Mouse (Mus musculus): Measurements from ENCODE around the gene Nacc2. TPM values are rescaled to one million over a fixed set of nuclear protein-coding genes. Genes with fewer than 3 reads are reported as not detected.

Nacc2 gene
- polyA plus RNA-seq, 1 experiment, result 15.0 TPM

DNA sequence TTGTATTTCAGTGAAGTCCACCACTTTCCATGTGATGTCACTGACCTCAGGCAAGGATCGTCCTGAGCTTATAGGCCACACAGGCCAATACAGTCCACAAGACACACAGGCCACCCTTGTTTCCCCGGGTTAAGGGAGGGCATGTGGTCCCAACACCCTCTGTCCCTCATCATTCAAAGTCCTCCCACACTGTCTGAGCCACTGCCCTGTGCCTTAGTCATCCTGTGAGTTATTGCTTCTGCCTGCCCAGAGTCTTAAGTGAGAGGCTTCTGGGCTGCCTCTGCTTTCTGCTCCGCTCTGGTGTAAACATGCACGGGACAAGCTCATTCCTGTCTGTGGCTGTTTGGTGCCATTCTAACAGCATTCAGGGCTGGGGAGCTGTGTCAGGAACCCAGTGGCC, 21.3 kb upstream of the Nacc2 start:
- no peak overlapping the region for H3ac ChIP-seq (ENCODE audit: control insufficient read depth, insufficient read length)
- H3K27me3 ChIP-seq (ENCODE audit: control insufficient read depth, insufficient read depth, insufficient read length), result no peaks in the 10 kb centered on the region
- peak overlapping the region; percentile 55 for H3K4me2 ChIP-seq (ENCODE audit: low read depth)
- peaks cover 5% of the 10 kb centered on the region for H3K79me2 ChIP-seq (ENCODE audit: control insufficient read depth, insufficient read depth)
- H3K36me3 ChIP-seq (ENCODE audit: control insufficient read depth, insufficient read depth), result no peaks in the 10 kb centered on the region
- H3K4me3 ChIP-seq, result no peak overlapping the region
- TF ChIP-seq SRF (IDR thresholded peaks at IDR 0.05; ENCODE audit: control insufficient read depth, insufficient read length, low read depth) (no peak), MYOD1 (IDR thresholded peaks at IDR 0.05; ENCODE audit: control insufficient read depth in 1 of 3, insufficient read length in 2 of 3, low read depth in 2 of 3) (peak in 2 of 3 experiments; percentile 53 to 77)

DNA sequence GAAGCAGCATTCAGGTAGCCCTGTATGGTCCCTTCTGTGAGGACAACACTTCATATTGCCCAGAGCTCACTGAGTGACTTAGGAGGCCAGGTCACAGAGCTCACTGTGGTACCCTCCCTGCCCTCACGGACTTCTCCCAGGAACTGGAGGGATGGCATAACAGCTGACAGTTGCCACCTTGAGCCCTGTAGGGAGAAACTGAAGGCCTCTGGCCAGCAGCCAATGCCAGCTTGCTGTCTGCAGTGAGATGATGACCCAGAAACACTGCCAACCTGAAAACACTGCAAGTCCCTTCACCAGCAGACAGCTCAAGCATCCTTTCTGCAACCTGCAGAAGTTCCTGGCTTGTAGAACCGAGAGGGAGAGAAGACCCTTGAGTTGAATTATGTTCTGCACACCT, 20.5 kb upstream of the Nacc2 start:
- TF ChIP-seq POLR2A (IDR thresholded peaks at IDR 0.05; ENCODE audit: insufficient read length, low read depth) (no peak), CEBPB (IDR thresholded peaks at IDR 0.05; ENCODE audit: insufficient read depth, poor library complexity, severe bottlenecking) (no peak), TCF3 (IDR thresholded peaks at IDR 0.05; ENCODE audit: insufficient read length, low read depth) (no peak), POLR2AphosphoS2 (IDR thresholded peaks at IDR 0.05; ENCODE audit: insufficient read length, low read depth) (no peak), E2F4 (IDR thresholded peaks at IDR 0.05; ENCODE audit: insufficient read depth) (no peak), MYOD1 (IDR thresholded peaks at IDR 0.05; ENCODE audit: control insufficient read depth in 1 of 3, insufficient read length in 2 of 3, low read depth in 2 of 3) (no peak), SRF (IDR thresholded peaks at IDR 0.05; ENCODE audit: control insufficient read depth, insufficient read length, low read depth) (no peak), USF1 (IDR thresholded peaks at IDR 0.05; ENCODE audit: low read depth) (no peak), MAX (IDR thresholded peaks at IDR 0.05; ENCODE audit: low read depth) (no peak), REST (IDR thresholded peaks at IDR 0.05; ENCODE audit: insufficient read depth, insufficient read length) (no peak)
- no peaks in the 10 kb centered on the region for H3K36me3 ChIP-seq (ENCODE audit: control insufficient read depth, insufficient read depth)
- H3K4me3 ChIP-seq, result no peak overlapping the region
- no peak overlapping the region for H3ac ChIP-seq (ENCODE audit: control insufficient read depth, insufficient read length)
- no peaks in the 10 kb centered on the region for H3K27me3 ChIP-seq (ENCODE audit: control insufficient read depth, insufficient read depth, insufficient read length)
- no peak overlapping the region for H3K4me2 ChIP-seq (ENCODE audit: low read depth)
- peaks cover 11% of the 10 kb centered on the region for H3K79me2 ChIP-seq (ENCODE audit: control insufficient read depth, insufficient read depth)

DNA sequence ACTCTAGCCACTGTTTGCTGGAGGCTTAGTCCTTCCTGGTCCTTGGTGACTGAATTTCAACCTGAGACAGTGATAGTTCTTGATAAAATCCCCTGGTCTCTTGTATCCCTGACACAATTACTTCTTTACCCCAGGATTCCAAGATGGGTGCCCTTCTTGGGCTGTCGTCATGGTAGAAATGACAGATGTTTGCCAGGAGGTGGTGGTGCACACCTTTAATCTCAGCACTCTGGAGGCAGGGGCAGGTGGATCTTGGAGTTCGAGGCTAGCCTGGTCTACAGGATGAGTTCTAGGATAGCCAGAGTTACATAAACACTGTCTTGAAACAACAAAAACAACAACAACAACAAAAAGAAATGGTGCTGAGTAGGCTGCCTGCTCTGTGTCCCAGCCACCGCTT, 20.0 kb upstream of the Nacc2 start:
- Histone ChIP-seq H3K4me2 (ENCODE audit: low read depth) (no peak overlapping the region), H3K4me3 (no peak overlapping the region), H3K27me3 (ENCODE audit: control insufficient read depth, insufficient read depth, insufficient read length) (no peaks in the 10 kb centered on the region), H3K79me2 (ENCODE audit: control insufficient read depth, insufficient read depth) (peaks cover 11% of the 10 kb centered on the region), H3ac (ENCODE audit: control insufficient read depth, insufficient read length) (no peak overlapping the region), H3K36me3 (ENCODE audit: control insufficient read depth, insufficient read depth) (no peaks in the 10 kb centered on the region)
- TF ChIP-seq TCF3 (IDR thresholded peaks at IDR 0.05; ENCODE audit: insufficient read length, low read depth) (no peak), USF1 (IDR thresholded peaks at IDR 0.05; ENCODE audit: low read depth) (no peak)

DNA sequence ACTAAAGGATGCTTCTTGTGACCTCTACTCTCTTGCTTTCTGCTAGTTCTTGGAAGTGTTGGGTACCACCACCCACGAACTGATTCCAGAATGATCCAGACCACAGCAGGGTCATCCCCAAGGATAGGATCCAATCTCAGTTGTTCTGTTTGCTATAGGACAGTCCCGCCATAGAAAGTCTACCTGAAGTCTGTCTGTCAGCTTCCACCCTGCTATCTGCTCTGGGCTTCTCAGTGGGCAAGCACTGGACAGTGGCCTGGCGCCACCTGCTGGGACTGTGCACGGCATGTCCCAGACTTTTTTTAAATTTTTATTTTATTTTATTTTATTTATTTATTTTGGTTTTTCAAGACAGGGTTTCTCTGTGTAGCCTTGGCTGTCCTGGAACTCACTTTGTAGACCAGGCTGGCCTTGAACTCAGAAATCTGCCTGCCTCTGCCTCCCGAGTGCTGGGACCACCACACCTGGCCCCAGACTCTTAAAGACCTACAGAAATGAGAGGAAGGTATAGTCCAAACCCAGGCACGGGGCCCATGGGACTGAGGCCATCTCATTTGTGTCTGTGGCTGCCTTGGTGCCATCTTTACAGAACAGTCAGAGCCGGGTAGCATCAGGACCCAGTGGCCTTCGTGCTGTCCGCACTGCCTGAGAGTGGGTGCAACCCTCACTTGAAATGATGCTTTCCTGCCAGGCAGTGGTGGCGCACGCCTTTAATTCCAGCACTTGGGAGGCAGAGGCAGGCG, 19.0 kb upstream of the Nacc2 start:
- H3K79me2 ChIP-seq (ENCODE audit: control insufficient read depth, insufficient read depth), result peaks cover 11% of the 10 kb centered on the region
- H3K36me3 ChIP-seq (ENCODE audit: control insufficient read depth, insufficient read depth), result no peaks in the 10 kb centered on the region
- H3K27me3 ChIP-seq (ENCODE audit: control insufficient read depth, insufficient read depth, insufficient read length), result no peaks in the 10 kb centered on the region
- no peak for TF ChIP-seq TCF12 (IDR thresholded peaks at IDR 0.05; ENCODE audit: insufficient read depth, poor library complexity, severe bottlenecking)
- TF ChIP-seq SRF (IDR thresholded peaks at IDR 0.05; ENCODE audit: control insufficient read depth, insufficient read length, low read depth), result no peak
- TF ChIP-seq MAX (IDR thresholded peaks at IDR 0.05; ENCODE audit: low read depth), result no peak
- TF ChIP-seq POLR2AphosphoS2 (IDR thresholded peaks at IDR 0.05; ENCODE audit: insufficient read length, low read depth), result no peak
- no peak for TF ChIP-seq MYOG (IDR thresholded peaks at IDR 0.05; ENCODE audit: control insufficient read depth in 1 of 3, insufficient read depth in 1 of 3, insufficient read length in 2 of 3, low read depth in 2 of 3)
- no peak for TF ChIP-seq MYOD1 (IDR thresholded peaks at IDR 0.05; ENCODE audit: control insufficient read depth in 1 of 3, insufficient read length in 2 of 3, low read depth in 2 of 3)
- TF ChIP-seq POLR2A (IDR thresholded peaks at IDR 0.05; ENCODE audit: insufficient read length, low read depth), result no peak
- H3ac ChIP-seq (ENCODE audit: control insufficient read depth, insufficient read length), result no peak overlapping the region
- no peak overlapping the region for H3K4me3 ChIP-seq
- H3K4me2 ChIP-seq (ENCODE audit: low read depth), result peak overlapping the region; percentile 84

DNA sequence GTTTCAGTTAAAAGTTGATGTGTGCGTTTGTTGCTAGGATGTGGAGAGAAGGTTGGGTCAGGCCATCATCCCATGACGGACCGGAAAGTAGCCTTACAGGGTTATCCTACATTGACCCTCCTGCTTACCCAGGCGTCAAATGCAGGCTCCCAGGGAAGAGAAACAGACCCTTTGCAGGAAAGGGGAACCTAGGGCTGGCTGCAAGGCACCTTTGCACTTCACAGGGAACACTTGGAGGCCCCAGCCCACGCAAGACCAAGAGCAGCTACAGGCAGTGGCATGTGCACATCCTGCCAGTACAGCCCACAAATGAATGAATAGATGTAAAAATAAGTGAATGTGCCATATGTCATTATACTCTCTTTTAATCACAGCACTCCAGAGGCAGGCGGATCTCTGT, 17.9 kb upstream of the Nacc2 start:
- peaks cover 11% of the 10 kb centered on the region for H3K79me2 ChIP-seq (ENCODE audit: control insufficient read depth, insufficient read depth)
- peak overlapping the region; percentile 46 for H3K4me3 ChIP-seq
- H3K36me3 ChIP-seq (ENCODE audit: control insufficient read depth, insufficient read depth), result no peaks in the 10 kb centered on the region
- H3K4me2 ChIP-seq (ENCODE audit: low read depth), result peak overlapping the region; percentile 84
- TF ChIP-seq POLR2AphosphoS2 (IDR thresholded peaks at IDR 0.05; ENCODE audit: insufficient read length, low read depth) (no peak), E2F4 (IDR thresholded peaks at IDR 0.05; ENCODE audit: insufficient read depth) (no peak), SRF (IDR thresholded peaks at IDR 0.05; ENCODE audit: control insufficient read depth, insufficient read length, low read depth) (no peak), POLR2A (IDR thresholded peaks at IDR 0.05; ENCODE audit: insufficient read length, low read depth) (no peak), TCF3 (IDR thresholded peaks at IDR 0.05; ENCODE audit: insufficient read length, low read depth) (no peak), CEBPB (IDR thresholded peaks at IDR 0.05; ENCODE audit: insufficient read depth, poor library complexity, severe bottlenecking) (no peak), USF1 (IDR thresholded peaks at IDR 0.05; ENCODE audit: low read depth) (no peak), MAX (IDR thresholded peaks at IDR 0.05; ENCODE audit: low read depth) (no peak), REST (IDR thresholded peaks at IDR 0.05; ENCODE audit: insufficient read depth, insufficient read length) (no peak), MYOG (IDR thresholded peaks at IDR 0.05; ENCODE audit: control insufficient read depth in 1 of 3, insufficient read depth in 1 of 3, insufficient read length in 2 of 3, low read depth in 2 of 3) (no peak), TCF12 (IDR thresholded peaks at IDR 0.05; ENCODE audit: insufficient read depth, poor library complexity, severe bottlenecking) (no peak), MYOD1 (IDR thresholded peaks at IDR 0.05; ENCODE audit: control insufficient read depth in 1 of 3, insufficient read length in 2 of 3, low read depth in 2 of 3) (no peak)
- peak overlapping the region; percentile 84 for H3ac ChIP-seq (ENCODE audit: control insufficient read depth, insufficient read length)
- no peaks in the 10 kb centered on the region for H3K27me3 ChIP-seq (ENCODE audit: control insufficient read depth, insufficient read depth, insufficient read length)
